Mouse (Mus musculus): ENCODE measurements at regions not wholly inside any gene's neighbourhood (a gene's known extent, or its start where the extent isn't known, plus 50 kb on each side); places are given as distances from the start of the nearest gene placed in this dataset.

- DNase-seq (ENCODE audit: low spot score) = no peak
- H3K27ac ChIP-seq (replicated peaks) = no peak overlapping the region
- no peaks in the 10 kb centered on the region for H3K27me3 ChIP-seq (ENCODE audit: low read depth, poor library complexity, severe bottlenecking)
- no peak overlapping the region for H3K4me3 ChIP-seq
- WGBS = 93% methylated on average over 6 of the region's 6 CpGs
- no peaks in the 10 kb centered on the region for H3K4me1 ChIP-seq
- H3K36me3 ChIP-seq = no peaks in the 10 kb centered on the region
- H3K9me3 ChIP-seq (replicated peaks) = no peaks in the 10 kb centered on the region
These were observed 195.5 kb upstream of the Fbxo33 start for GRCm38 (mm10) chr12:59415051-59415450.

GRCm38 (mm10) chr12:59411491-59411890, 192.0 kb upstream of the Fbxo33 start:
- no peaks in the 10 kb centered on the region for H3K4me1 ChIP-seq
- no peak overlapping the region for H3K27ac ChIP-seq (replicated peaks)
- 72% methylated on average over 1 of the region's 1 CpGs for WGBS
- H3K27me3 ChIP-seq (ENCODE audit: low read depth, poor library complexity, severe bottlenecking) = no peaks in the 10 kb centered on the region
- no peaks in the 10 kb centered on the region for H3K36me3 ChIP-seq
- H3K9me3 ChIP-seq (replicated peaks) = no peaks in the 10 kb centered on the region
- H3K4me3 ChIP-seq = no peak overlapping the region
- no peak for DNase-seq (ENCODE audit: low spot score)

GRCm38 (mm10) chr12:59391103-59391502, 171.6 kb upstream of the Fbxo33 start:
- Histone ChIP-seq H3K4me1 (no peaks in the 10 kb centered on the region), H3K4me3 (no peak overlapping the region), H3K27me3 (ENCODE audit: low read depth, poor library complexity, severe bottlenecking) (no peaks in the 10 kb centered on the region), H3K36me3 (no peaks in the 10 kb centered on the region), H3K27ac (replicated peaks) (no peak overlapping the region), H3K9me3 (replicated peaks) (no peaks in the 10 kb centered on the region)
- no peak for DNase-seq (ENCODE audit: low spot score)
- WGBS = 92% methylated on average over 3 of the region's 3 CpGs

GRCm38 (mm10) chr12:59382812-59383211, 163.3 kb upstream of the Fbxo33 start:
- Histone ChIP-seq H3K4me1 (no peaks in the 10 kb centered on the region), H3K27me3 (ENCODE audit: low read depth, poor library complexity, severe bottlenecking) (no peaks in the 10 kb centered on the region), H3K27ac (replicated peaks) (no peak overlapping the region), H3K9me3 (replicated peaks) (no peaks in the 10 kb centered on the region), H3K4me3 (no peak overlapping the region), H3K36me3 (no peaks in the 10 kb centered on the region)
- peak; percentile 28 for DNase-seq (ENCODE audit: low spot score)
- WGBS = 31% methylated on average over 3 of the region's 3 CpGs

GRCm38 (mm10) chr12:59341586-59341985, 122.1 kb upstream of the Fbxo33 start:
- 89% methylated on average over 2 of the region's 2 CpGs for WGBS
- DNase-seq (ENCODE audit: low spot score) = no peak

GRCm38 (mm10) chr12:59330753-59331152, 111.2 kb upstream of the Fbxo33 start:
- no peak overlapping the region for H3K27ac ChIP-seq (replicated peaks)
- DNase-seq (ENCODE audit: low spot score) = no peak
- WGBS = 94% methylated on average over 2 of the region's 2 CpGs

More at GRCm38 (mm10) chr12:59341586-59341985, 122.1 kb upstream of the Fbxo33 start:
- Histone ChIP-seq H3K27ac (replicated peaks) (no peak overlapping the region), H3K4me1 (no peaks in the 10 kb centered on the region), H3K36me3 (no peaks in the 10 kb centered on the region), H3K27me3 (ENCODE audit: low read depth, poor library complexity, severe bottlenecking) (no peaks in the 10 kb centered on the region), H3K4me3 (no peak overlapping the region), H3K9me3 (replicated peaks) (no peaks in the 10 kb centered on the region)

GRCm38 (mm10) chr12:59312703-59313102, 93.2 kb upstream of the Fbxo33 start:
- Histone ChIP-seq H3K27ac (replicated peaks) (no peak overlapping the region), H3K4me1 (peaks cover 4% of the 10 kb centered on the region), H3K4me3 (no peak overlapping the region), H3K27me3 (ENCODE audit: low read depth, poor library complexity, severe bottlenecking) (no peaks in the 10 kb centered on the region), H3K36me3 (no peaks in the 10 kb centered on the region), H3K9me3 (replicated peaks) (no peaks in the 10 kb centered on the region)
- 72% methylated on average over 1 of the region's 1 CpGs for WGBS
- no peak for DNase-seq (ENCODE audit: low spot score)

More at GRCm38 (mm10) chr12:59330753-59331152, 111.2 kb upstream of the Fbxo33 start:
- H3K4me3 ChIP-seq = no peak overlapping the region
- no peaks in the 10 kb centered on the region for H3K4me1 ChIP-seq
- H3K9me3 ChIP-seq (replicated peaks) = no peaks in the 10 kb centered on the region
- H3K36me3 ChIP-seq = no peaks in the 10 kb centered on the region
- no peaks in the 10 kb centered on the region for H3K27me3 ChIP-seq (ENCODE audit: low read depth, poor library complexity, severe bottlenecking)

GRCm38 (mm10) chr12:59307958-59308357, 88.4 kb upstream of the Fbxo33 start:
- no peak overlapping the region for H3K4me3 ChIP-seq
- H3K27ac ChIP-seq (replicated peaks) = no peak overlapping the region
- H3K27me3 ChIP-seq (ENCODE audit: low read depth, poor library complexity, severe bottlenecking) = no peaks in the 10 kb centered on the region
- no peak for DNase-seq (ENCODE audit: low spot score)
- no peaks in the 10 kb centered on the region for H3K36me3 ChIP-seq
- WGBS = 79% methylated on average over 1 of the region's 1 CpGs
- H3K9me3 ChIP-seq (replicated peaks) = no peaks in the 10 kb centered on the region
- H3K4me1 ChIP-seq = peaks cover 4% of the 10 kb centered on the region

GRCm38 (mm10) chr12:59304522-59304921, 85.0 kb upstream of the Fbxo33 start:
- Histone ChIP-seq H3K9me3 (replicated peaks) (no peaks in the 10 kb centered on the region), H3K4me3 (no peak overlapping the region), H3K36me3 (no peaks in the 10 kb centered on the region), H3K27ac (replicated peaks) (no peak overlapping the region), H3K4me1 (peaks cover 4% of the 10 kb centered on the region), H3K27me3 (ENCODE audit: low read depth, poor library complexity, severe bottlenecking) (no peaks in the 10 kb centered on the region)
- no peak for DNase-seq (ENCODE audit: low spot score)
- 69% methylated on average over 6 of the region's 6 CpGs for WGBS
